Mouse (Mus musculus): ENCODE data around the gene Flad1.

DNA sequence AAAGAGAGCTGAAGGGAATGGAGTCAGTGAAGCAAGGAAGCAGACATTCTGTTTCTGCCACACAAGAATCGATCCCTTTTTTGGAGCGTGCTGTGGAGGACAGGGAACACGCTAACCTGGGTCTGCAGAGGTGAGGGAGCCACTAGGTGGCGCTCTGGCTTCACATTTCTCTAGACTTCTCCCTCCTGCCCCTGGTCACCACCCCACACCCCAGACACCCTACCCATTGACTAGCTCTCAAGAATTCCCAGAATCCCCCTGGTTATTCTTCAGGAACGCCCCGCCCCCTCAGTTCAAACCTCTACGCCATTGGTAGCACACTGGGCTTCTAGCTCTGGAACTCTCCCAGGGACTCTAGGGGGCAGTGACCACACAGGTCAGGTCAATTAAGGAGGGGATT lies 37.9 kb upstream of the Flad1 start:
- TF ChIP-seq CTCF (IDR thresholded peaks at IDR 0.05; ENCODE audit: extremely low read depth, insufficient read depth, low read length) (peak; percentile 80), POLR2A (IDR thresholded peaks at IDR 0.05; ENCODE audit: extremely low read depth, insufficient read depth, low read length) (no peak)
